Mouse (Mus musculus): ENCODE results near the gene Pcbp4.

Pcbp4 gene

DNA sequence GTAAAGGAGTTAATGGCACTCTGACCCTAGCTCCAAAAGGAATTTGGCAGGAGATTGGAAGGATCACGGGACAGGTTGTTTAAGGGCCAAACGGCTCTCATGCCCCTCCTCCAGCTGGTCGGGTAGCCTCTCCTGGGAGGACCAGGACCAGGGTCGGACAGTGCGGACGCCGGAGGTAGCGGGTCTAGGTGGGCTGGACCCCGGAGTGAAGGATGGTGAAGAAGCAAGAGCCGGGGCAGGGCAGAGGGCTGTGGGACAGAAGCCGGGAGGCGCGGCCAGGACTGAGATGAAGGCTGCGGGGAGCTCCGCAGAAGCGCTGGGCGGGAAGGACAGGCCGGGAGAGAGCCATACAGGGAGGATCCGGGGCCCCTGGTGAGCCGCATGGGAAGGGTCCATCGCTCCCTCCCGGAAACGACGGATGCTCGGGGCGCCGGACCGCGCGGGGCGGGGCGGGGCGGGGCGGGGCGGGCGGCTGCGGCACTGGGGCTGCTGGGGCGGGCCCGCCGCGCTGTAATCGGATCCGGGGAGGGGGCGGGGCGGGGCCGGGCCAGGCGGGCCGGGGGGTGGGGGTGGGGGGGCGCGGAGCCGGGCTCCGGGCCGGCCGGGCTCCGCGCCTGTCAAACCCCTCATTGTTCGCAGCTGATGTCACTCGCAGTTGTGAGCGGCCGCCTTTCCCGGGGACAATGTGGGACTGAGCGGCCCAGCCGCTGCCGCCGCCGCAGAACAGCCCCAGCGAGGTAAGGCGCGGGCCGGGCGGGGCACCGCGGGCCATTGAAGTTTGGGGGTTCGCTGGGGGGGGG lies at the start of gene Pcbp4:
Gene Pcbp4 (plus strand): TSS at position 21 of the 800 bp plus-strand sequence.
- DNase-seq (ENCODE audit: low spot score): no peak

DNA sequence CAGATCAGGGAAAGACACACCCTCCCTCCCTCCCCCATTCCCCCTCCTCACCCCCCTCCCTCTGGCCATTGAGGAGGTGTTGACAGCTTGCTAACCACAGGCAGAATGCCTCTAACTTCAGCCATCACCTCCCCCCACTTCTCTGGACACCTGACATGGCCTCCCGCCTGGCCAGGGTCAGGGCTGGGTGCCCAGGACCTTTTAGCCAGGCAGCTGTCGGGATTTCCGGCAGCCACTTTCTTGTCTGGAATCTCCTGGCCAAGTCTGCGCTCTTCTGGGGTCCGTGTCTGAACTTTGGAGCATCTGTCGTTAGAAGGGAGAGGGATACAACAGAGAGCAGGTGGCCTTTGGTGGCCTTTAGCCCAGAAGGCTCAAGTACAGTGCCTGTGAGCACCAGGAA lies 47.8 kb upstream of the Pcbp4 start:
- DNase-seq (ENCODE audit: low spot score): no peak

DNA sequence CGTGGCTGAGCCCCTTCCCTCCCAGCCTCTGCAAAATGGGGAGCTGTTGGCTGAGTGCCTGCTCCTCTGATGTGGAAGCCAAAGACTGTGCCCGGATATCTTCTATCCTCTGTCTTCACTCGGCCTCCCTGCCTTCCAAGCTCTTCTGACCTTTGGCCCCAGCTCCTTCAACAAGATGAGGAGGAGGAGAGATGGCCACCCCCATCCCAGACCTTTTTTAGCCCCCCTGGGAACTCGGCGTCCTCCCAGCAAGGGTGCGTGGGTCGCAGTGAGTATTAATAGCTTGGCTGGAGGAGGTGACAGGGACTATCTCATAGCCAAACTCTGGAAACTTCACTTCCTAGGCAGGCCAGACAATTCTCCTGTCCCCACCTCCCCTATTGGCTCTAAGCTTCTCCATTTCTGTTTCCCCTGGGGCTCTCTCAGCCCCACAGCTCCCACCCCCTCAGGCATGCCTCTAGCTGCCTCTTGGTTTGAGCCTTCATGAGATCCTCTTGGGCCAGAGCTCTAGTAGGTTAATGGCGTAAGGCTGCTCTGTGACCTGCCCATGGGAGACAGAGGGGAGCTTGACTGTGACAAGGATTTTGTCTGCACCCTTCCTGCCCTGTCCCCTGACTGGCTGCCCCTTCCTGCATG lies 46.5 kb upstream of the Pcbp4 start:
- no peak for DNase-seq (ENCODE audit: low spot score)

DNA sequence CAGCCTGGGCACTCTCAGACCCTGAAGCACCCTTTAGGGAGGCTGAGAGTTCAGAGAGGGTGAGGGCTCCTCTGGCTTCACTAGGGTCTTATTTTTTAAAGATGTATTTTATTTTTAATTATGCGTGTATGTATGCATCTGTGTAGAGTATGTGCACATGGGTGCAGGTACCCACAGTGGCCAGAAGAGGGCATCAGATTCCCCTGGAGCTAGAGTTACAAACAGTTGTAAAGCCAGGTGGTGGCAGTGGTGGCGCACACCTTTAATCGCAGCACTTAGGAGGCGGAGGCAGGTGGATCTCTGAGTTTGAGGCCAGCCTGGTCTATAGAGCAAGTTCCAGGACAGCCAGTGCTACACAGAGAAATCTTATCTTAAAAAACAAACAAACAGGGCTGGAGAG lies 44.0 kb upstream of the Pcbp4 start:
- DNase-seq (ENCODE audit: low spot score): no peak

DNA sequence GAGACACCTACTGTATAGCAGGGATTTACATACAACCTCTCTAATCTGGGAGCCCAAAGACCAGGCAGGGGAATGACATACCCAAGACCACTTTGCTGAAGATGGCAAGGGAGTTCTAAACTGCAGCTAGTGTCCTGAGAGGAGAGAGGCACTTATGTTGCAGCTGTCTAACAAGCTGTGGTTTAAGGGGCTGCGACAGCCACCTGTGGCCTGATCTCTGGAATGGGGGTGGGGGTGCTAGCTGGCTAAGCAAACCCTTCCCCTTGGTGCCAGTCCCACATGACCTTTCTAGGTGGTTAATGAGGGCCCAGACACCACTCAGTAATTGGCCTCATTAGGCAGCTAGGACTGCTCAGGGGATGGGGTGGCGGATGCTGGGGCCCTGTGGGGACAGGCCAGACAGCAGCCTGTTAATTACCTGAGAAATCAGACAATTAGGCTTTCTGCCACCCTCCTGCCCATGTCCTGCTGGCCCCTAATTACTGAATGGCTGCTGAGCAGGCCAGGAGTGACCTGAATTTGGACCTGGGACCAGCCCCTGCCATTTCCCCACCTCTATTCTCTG lies 42.9 kb upstream of the Pcbp4 start:
- no peak for DNase-seq (ENCODE audit: low spot score)

DNA sequence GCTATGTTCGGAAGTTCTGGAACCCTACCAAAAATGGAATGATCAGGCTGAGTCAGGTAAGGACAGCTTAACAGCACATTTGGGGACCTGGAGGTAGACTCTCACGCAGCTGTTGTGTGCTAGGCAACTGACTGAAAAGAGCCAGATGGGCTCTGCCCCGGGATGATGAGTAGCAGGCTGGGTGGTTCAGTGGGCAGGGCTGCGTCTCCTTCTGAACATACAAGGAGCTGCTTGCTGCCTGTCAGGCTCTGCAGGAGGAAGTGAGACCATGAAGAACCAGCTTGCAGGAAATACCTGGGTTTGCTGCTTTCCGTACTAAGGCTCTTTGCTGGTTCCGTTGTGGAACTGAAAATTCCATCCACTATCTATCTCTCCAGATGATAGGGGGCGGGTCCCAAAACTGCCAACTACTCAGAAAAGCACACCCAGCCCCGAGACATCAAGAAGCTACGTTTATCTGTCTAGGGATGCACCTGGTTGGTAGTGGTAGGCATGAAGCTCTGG lies 41.9 kb upstream of the Pcbp4 start:
- DNase-seq (ENCODE audit: low spot score): no peak

DNA sequence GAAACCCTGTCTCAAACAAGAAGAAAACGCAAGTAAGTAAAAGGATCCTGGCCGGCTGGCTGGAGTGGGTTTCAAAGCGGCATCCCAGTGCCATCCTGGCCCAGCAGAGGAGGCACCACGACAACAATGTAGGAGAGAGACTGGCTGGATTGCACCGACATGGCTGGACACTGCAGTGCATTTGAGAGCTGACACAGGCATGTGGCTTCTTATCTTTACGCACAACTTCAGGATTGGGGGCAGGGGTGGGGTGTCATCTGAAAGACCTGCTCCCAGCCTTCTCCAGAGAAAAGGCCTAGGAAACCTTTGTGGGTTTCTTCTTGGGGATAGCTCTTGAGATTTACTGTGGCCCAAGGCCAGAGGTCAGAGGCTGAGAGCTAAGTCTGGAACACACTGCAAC lies 41.4 kb upstream of the Pcbp4 start:
- DNase-seq (ENCODE audit: low spot score): no peak

DNA sequence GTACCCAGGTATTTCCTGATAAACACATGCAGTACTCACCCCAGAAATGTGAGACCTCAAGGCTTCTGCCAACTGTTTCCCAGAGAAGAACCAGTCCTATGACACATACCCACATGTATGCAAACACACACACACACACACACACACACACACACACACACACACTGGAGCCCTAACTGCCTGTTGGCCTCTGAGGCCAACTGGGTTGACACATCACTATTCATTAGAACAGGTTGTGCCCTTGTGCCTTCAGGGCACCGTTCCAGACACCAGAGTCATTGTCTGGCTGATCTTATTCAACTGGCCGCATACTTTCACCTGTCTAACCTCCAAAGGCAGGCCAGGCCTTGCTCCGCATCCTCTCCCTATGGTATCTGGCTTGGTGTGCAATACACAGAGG lies 40.9 kb upstream of the Pcbp4 start:
- DNase-seq (ENCODE audit: low spot score): no peak

DNA sequence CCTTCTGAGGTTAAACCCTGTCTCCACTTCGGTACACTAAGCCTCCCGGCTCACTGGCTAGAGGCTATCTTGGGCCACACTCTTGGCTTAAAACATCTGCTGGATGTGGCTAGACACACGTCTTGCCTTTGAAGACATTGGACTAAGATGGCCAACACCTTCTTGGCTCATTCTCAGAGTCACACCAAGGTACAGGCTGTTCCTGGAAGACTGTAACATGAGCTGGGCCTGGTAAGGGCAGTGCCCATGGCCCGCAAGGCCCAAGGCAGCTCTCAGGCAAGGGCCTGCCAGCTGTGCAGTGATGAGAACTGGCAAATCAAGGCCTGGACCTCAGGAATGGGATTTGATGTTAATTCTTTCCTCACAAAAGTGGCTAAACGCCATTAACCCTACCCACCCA lies 39.5 kb upstream of the Pcbp4 start:
- no peak for DNase-seq (ENCODE audit: low spot score)

DNA sequence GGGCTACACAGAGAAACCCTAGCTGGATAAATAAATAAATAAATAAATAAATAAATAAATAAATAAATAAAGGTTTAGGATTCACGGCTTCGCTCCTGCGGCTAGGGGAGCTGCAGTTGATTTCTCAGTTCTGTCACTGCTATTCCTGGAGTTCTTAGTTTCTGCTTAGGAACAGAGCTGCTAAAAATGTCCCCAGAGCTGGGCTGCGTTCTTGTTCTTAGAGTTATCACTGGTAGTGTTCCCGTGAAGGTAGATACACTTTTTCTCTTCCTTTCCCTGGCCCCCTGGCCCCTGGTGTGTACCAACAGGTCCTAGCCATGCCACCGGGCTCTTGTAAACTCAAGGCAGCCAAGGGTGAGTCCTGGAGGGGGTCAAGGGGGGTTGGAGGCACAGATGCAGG lies 36.3 kb upstream of the Pcbp4 start:
- DNase-seq (ENCODE audit: low spot score): no peak

DNA sequence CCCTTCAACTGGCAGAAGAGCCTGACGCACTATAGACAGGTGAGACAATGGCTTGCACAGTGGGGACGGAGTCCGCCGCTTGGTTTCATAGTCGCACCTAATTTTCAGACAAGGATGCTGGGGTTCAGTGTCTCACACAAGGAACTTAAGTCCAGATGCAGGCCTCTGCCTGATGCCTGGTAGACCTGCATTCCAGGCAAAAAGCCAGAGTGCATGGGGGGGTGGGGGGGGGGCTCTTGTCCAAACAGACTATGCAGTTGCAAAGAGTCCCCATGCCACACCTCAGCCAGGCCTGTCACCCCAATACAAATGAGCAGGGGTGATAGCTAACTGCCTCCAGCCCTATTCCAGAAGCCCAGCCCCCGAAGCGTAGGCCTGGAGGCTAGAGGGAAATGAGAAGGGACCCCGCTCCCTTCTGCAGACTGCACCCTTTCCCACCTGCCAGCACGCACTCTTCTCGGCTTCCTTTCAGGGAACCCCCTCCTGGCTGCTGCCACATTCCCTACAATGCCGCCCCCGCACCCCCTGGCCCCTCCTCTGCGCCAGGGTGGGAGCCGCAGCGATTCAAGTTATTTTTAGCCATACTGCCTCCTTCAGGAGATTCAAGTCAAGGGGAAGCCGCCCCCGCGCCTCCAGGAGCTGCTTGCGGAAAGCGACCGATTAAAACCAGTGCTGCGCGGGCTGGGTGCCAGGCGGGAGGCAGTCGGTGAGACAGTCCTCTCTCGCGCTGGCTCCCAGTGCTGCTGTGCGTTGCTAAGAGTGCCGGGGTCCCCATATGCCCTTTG lies 35.1 kb upstream of the Pcbp4 start:
- peak; percentile 69 for DNase-seq (ENCODE audit: low spot score)

DNA sequence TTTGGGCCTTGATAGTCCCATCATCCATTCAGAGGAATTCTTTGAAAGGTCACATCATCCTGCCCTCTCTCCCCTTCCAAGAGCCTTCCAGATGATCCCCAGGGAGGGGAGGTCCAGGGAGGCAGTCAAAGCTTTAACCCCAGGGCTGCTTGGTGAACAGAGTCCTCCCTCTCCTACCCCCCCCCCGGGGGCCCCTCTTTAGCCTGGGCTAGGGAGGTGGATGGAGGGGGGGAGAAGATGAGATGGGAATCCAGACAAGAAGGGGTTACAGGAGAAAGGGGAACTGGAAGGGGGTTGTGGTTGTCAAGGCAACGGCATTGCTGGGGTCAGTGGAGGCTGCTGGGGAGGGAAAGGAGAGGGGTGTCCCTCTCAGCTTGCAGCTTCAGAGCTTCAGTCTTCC lies 32.5 kb upstream of the Pcbp4 start:
- no peak for DNase-seq (ENCODE audit: low spot score)

DNA sequence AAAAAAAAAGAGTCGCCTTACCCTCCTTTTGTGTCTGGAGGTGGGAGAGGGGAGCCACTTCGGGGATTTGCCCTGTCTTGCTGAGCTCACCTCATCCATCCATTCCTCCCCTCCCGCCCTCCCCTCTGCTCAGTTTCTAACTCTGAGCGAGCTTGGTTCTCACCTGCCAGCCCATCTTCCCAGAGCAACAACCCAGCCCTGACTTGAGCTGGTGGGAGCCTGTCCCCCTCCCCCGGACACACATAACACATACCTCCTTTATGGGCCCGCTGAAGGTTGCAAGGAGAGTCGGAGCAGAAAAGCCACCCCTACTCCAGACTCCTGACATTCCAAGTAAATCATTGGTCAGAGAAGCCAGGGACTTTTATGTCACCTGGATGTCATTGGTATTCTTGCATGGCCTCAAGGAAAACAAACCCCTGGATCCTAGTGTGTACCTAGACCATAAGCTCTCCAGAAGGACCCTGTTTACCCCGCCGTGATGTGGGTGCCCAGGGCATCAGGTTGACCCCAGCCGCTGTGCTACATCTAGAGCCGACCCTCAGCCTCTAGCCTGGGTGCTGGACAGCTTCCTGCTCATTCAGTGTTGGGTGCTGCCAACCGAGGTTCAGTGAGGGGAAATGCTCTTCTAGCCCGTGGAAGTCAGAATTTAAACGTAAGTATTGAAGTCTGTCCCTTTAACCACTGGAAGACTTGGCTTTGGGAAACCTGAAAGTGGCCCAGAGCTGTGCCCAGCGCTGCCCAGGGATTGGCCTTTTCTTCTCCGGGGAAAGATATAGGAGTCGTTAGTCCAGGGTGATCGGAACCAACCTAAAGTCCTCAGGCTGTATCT lies 31.8 kb upstream of the Pcbp4 start:
- DNase-seq (ENCODE audit: low spot score): no peak

DNA sequence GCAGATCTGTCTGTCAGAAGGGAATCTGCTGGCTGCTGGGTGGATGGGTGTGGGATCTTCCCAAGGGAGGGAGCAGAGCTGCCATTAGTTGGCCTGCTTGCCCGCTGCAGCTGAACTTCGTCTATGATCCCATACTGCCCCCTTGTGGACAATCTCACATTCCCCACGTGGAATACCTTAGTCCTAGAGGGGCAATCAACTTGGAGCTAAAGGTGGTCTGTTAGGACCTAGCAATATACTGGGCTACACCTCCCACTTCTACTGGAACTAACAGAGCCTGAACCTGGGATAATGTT lies 31.3 kb upstream of the Pcbp4 start:
- peak; percentile 94 for DNase-seq (ENCODE audit: low spot score)

DNA sequence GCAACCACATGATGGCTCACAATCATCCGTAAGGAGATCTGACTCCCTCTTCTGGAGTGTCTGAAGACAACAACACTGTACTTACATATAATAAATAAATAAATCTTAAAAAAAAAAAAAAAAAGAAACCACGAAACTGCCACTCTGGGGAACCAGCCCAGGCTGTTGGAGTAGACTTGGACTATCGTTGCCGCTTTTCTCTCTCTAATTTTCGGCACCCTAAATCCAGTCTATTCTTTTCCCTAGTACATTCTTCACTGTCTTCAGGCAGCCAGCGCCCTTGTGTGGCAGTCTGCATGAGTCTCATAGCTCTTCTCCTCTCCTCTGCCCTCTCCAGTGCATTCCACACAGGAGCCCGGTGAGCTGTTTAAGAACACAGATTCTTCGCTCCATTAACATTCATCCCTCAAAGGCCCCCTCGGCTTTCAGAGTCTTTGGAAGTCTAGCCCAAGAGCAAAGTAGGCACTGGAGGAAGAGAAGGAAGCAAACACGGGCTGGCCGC lies 24.3 kb upstream of the Pcbp4 start:
- DNase-seq (ENCODE audit: low spot score): no peak

DNA sequence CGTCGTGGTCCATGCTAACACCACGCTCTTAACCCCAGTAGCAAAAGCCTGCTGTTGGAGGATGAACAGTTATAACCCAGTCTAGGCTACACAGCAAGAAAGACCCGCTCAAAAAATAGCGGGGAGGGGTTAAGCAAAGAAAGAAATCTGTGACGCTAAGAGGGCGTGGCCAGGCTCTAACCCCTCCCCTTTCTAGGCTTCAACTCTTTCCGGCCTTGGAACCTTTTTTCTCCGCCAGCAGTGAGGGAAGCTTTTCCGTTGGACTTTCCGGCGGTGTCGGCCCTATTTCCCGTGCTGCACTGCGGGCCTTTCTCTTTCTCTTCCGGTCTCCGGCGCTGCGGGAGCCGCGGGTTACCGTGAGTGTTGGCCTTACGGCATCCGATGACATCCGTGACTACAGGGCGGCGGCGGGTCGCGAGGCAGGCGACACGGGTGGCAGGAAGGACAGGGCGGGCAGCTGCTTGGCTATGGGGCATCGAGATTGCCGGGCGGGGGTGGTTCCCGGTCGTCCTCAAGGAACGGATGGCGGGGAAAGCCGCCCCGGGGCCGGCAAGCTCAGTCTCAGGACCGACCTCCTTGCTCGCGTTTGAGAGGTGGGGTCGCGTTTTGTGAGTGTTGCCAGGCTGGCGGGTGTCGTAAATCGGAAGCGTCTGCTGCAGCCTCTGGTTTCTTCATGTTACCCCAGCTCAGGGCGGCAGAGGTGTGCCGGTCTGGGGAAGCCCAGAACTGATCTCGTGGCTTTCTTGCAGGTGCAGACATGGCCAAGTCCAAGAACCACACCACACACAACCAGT lies 23.7 kb upstream of the Pcbp4 start, which contains the start of gene Rpl29:
Gene Rpl29 (plus strand): TSS at position 234 of the 794 bp plus-strand sequence.
- DNase-seq (ENCODE audit: low spot score): peak; percentile 90

DNA sequence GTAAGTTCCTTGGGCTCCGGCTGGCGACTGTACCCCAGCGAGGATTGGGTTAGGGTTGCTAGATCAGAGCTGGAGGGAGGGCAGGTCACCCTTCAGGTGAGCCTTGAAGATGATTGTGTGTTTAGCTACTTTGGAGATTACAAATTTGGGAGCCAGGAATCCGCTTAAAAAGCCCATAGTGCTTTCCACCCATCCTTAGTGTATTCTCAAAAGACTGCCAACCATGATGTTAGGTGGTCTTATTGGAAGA lies 23.2 kb upstream of the Pcbp4 start:
- no peak for DNase-seq (ENCODE audit: low spot score)

DNA sequence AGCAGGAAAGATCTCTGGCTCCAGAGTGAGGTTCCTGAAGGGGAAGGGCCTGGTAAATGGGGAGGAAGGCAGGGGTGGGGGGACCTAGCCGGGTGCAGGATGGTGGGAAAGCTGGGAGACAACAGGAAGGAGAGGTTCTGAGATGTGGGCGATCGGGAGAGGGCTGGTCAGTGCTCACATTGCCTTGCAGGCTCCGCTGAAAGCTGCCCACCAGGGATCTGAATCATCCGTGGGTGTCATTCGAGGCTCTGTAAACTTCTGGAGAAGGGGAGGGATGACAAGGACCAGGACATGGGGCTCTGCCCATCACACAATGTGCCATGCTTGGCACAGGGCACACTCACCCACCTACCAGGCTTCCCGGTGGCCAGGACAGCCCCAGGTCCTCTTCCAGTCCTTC lies 19.7 kb upstream of the Pcbp4 start:
- DNase-seq (ENCODE audit: low spot score): no peak

DNA sequence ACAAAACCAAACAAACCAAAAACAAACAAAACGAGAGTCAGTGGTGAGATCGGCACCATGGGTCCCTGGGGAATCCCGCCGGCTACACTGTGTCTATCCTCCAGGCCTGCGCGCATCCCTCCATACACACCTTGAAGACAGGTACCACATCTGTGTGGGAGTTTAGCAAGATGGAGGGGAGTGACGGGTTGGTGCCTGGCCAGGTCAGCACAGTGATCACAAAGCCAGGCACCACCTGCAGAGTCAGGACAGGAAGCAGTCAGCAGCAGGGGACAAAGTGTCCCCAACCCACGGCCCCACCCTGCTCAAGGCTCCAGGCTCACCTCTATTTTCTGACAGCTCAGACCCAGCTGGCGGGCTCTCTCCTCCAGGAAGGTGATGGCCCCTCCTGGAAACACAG lies 16.5 kb upstream of the Pcbp4 start:
- no peak for DNase-seq (ENCODE audit: low spot score)

DNA sequence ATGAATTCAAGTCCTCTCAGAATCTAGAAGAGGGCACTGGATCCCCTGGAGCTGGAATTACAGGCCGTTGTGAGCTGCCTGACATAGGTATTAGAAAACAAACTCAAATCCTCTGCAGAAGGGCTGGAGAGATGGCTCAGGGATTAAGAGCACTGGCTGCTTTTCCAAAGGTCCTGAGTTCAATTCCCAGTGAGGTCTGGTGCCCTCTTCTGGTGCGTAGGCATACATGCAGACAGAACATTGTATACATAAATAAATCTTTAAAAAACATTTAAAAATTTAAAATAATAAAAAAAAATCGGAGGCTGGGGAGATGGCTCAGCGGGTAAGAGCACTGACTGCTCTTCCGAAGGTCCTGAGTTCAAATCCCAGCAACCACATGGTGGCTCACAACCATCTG lies 10.4 kb upstream of the Pcbp4 start:
- DNase-seq (ENCODE audit: low spot score): no peak

DNA sequence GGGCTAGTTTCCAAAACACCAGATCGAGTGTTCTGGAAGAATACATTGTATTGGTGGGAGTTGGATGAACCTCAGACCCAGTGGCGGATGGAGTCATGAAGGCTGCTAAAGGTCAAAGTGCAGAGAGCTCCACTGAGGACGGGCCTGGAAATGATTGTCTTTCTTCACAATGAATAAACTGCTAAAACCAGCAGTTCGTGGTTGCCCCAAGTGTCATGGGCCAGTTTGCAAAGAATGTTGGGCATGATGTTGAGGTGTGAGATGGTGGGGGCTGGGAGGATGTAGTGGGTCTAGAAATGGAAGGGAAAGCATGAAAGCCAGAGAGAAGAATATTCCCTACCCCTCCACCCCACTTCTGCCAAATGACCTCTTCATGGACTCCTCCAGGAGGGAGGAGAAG lies 8.3 kb upstream of the Pcbp4 start:
- no peak for DNase-seq (ENCODE audit: low spot score)
